Mouse (Mus musculus) hindbrain, embryonic 11.5 days (tissue): ENCODE results near the gene Gm3183. TPM values are rescaled to one million over a fixed set of nuclear protein-coding genes. Genes with fewer than 3 reads are reported as not detected.
"Not testable (repeated sequence)": the region's sequence is repeated elsewhere in the genome, so short reads cannot be mapped to it uniquely, and the experiment has no call there.

Source experiments
- ATAC-seq: fragments of 200-750 bp; cut with Nextera tagmentation; 2 replicates; pipeline ENCODE4 v1.8.0; 2017; ENCODE audit warnings: mild to moderate bottlenecking, moderate TSS enrichment, moderate library complexity; ENCODE audit not compliant: low FRiP score
- DNase-seq: peaks from one replicate; pipeline ENCODE4 v3.0.0-alpha.2; 2015; ENCODE audit warnings: low spot score
- H3K27ac ChIP-seq: fragments of 300-500 bp; sonication (generic); 2 replicates; pipeline ENCODE4 v1.5.1; 2014; ENCODE audit warnings: mild to moderate bottlenecking, low read depth, low read length
- H3K27me3 ChIP-seq: fragments of 300-500 bp; sonication (generic); 2 replicates; pipeline ENCODE4 v1.6.1; 2014; ENCODE audit warnings: mild to moderate bottlenecking, low read length, moderate library complexity, mixed read lengths; ENCODE audit not compliant: control insufficient read depth, insufficient read depth
- H3K36me3 ChIP-seq: fragments of 300-500 bp; sonication (generic); 2 replicates; pipeline ENCODE4 v1.6.1; 2014; ENCODE audit warnings: mild to moderate bottlenecking, low read length, moderate library complexity, mixed read lengths; ENCODE audit not compliant: control insufficient read depth, insufficient read depth
- H3K4me1 ChIP-seq: fragments of 300-500 bp; sonication (generic); replicated peaks from 2 replicates; pipeline ENCODE4 v1.6.1; 2014; ENCODE audit warnings: low read length, mixed read lengths; ENCODE audit not compliant: control insufficient read depth, insufficient read depth
- H3K4me2 ChIP-seq: fragments of 300-500 bp; sonication (generic); replicated peaks from 2 replicates; pipeline ENCODE4 v1.6.1; 2014; ENCODE audit warnings: mild to moderate bottlenecking, low read depth, low read length
- H3K4me3 ChIP-seq: fragments of 300-500 bp; sonication (generic); 2 replicates; pipeline ENCODE4 v1.5.1; 2014; ENCODE audit warnings: low read depth, low read length
- H3K9ac ChIP-seq: fragments of 300-500 bp; sonication (generic); 2 replicates; pipeline ENCODE4 v1.6.1; 2014; ENCODE audit warnings: low read depth, low read length
- H3K9me3 ChIP-seq: fragments of 300-500 bp; sonication (generic); 2 replicates; pipeline ENCODE4 v1.6.1; 2016; ENCODE audit warnings: low read length; ENCODE audit not compliant: control insufficient read depth
- WGBS: fragments of 180-500 bp; shearing (Covaris S2); extraction: QIAGEN DNeasy Blood & Tissue Kit; methylation state at CpG from one replicate; pipeline ENCODE4 v1.1.7; 2014; 5-methylcytosine and 5-hydroxymethylcytosine counted together
- polyA plus RNA-seq: library from polyadenylated mRNA; unstranded; fragments of >200 nt; fragmentation: Nextera tagmentation; extraction: Ambion mirVana; gene quantifications from 2 replicates; pipeline ENCODE4 v1.2.1, GENCODE M21; 2014

Gene Gm3183
- polyA plus RNA-seq: not detected in 2 replicates

DNA sequence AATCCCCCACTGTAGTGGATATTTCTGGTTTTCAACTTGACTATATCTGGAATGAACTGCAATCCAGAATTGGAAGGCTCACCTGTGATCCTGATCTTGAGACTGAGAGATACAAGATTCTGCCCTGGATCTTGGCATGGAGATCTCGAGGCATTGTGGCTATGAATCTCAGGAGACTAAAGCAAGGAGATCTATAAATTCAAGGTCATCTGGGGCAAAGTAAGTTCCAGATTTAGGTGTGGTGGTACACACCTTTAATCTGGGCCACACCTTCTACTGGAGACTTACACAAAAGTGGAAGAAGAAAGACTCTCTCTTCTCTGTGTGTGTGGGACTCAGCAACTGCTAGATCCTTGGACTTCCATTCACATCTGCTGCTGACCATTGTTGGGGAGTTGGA lies at the start of gene Gm3183:
TSS of gene Gm3183 (plus strand) at position 301 of the 400 bp plus-strand sequence.
- H3K9me3 ChIP-seq, H3K4me2 ChIP-seq, H3K9ac ChIP-seq, DNase-seq, H3K4me3 ChIP-seq, H3K27me3 ChIP-seq, H3K36me3 ChIP-seq, H3K27ac ChIP-seq, H3K4me1 ChIP-seq, ATAC-seq: not testable (repeated sequence)
- no CpG with 5 or more reads among the region's 1 CpGs for WGBS

Other genes with a start within 250 kb of the Gm3183 start
- not detected in 2 replicates for gene Gm3147, start 249.1 kb upstream of the Gm3183 start, polyA plus RNA-seq
- gene Gm6509, start 241.5 kb upstream of the Gm3183 start, polyA plus RNA-seq: not detected in 2 replicates
- not detected in 2 replicates for gene Gm6205, start 217.1 kb upstream of the Gm3183 start, polyA plus RNA-seq
- gene Gm6367, start 123.2 kb downstream of the Gm3183 start, polyA plus RNA-seq: not detected in 2 replicates
- not detected in 2 replicates for gene Gm7942, start 241.5 kb downstream of the Gm3183 start, polyA plus RNA-seq